Mouse (Mus musculus): ENCODE data around the gene Fbxo36. TPM values are rescaled to one million over a fixed set of nuclear protein-coding genes. Genes with fewer than 3 reads are reported as not detected.

Fbxo36 gene
- polyA plus RNA-seq (2015; fragmentation: Nextera tagmentation; extraction: Ambion mirVana), result 9.8 and 10.4 TPM in 2 replicates

GRCm38 (mm10) chr1:84839309-84840017 is at the start of gene Fbxo36:
Gene Fbxo36 (plus strand): TSS chr1:84839841.
- DNase-seq (ENCODE audit: low spot score), result peak; percentile 90

GRCm38 (mm10) chr1:84791393-84791792 is 48.2 kb upstream of the Fbxo36 start:
- DNase-seq (ENCODE audit: low spot score), result no peak

- DNase-seq (ENCODE audit: low spot score), result no peak
Observed at GRCm38 (mm10) chr1:84795335-84795734, 44.3 kb upstream of the Fbxo36 start.

GRCm38 (mm10) chr1:84799166-84799565 is 40.5 kb upstream of the Fbxo36 start:
- no peak for DNase-seq (ENCODE audit: low spot score)

GRCm38 (mm10) chr1:84803788-84804187 is 35.9 kb upstream of the Fbxo36 start:
- DNase-seq (ENCODE audit: low spot score), result no peak

- DNase-seq (ENCODE audit: low spot score), result no peak
Observed at GRCm38 (mm10) chr1:84817596-84817995, 22.0 kb upstream of the Fbxo36 start.

- DNase-seq (ENCODE audit: low spot score), result no peak
Observed at GRCm38 (mm10) chr1:84825091-84825490, 14.6 kb upstream of the Fbxo36 start.

GRCm38 (mm10) chr1:84837523-84838145 is 2.0 kb upstream of the Fbxo36 start:
- DNase-seq (ENCODE audit: low spot score), result no peak

GRCm38 (mm10) chr1:84838156-84838555 is 1.5 kb upstream of the Fbxo36 start:
- peak; percentile 15 for DNase-seq (ENCODE audit: low spot score)

- peak; percentile 81 for DNase-seq (ENCODE audit: low spot score)
Observed at GRCm38 (mm10) chr1:84838621-84839151, 955 bp upstream of the Fbxo36 start.

- no peak for DNase-seq (ENCODE audit: low spot score)
Observed at GRCm38 (mm10) chr1:84840018-84840664, 500 bp downstream of the Fbxo36 start, which contains the start of gene Trip12. Gene Trip12 (minus strand): TSS chr1:84840516.

- no peak for DNase-seq (ENCODE audit: low spot score)
Observed at GRCm38 (mm10) chr1:84841061-84841460, 1.4 kb downstream of the Fbxo36 start.

GRCm38 (mm10) chr1:84843366-84843765 is 3.7 kb downstream of the Fbxo36 start:
- DNase-seq (ENCODE audit: low spot score), result no peak

- DNase-seq (ENCODE audit: low spot score), result no peak
Observed at GRCm38 (mm10) chr1:84847698-84848097, 8.1 kb downstream of the Fbxo36 start.

GRCm38 (mm10) chr1:84848335-84848734 is 8.7 kb downstream of the Fbxo36 start:
- DNase-seq (ENCODE audit: low spot score), result no peak

GRCm38 (mm10) chr1:84848801-84849455 is 9.3 kb downstream of the Fbxo36 start:
- DNase-seq (ENCODE audit: low spot score), result no peak

GRCm38 (mm10) chr1:84849804-84850203 is 10.2 kb downstream of the Fbxo36 start:
- DNase-seq (ENCODE audit: low spot score), result no peak

- no peak for DNase-seq (ENCODE audit: low spot score)
Observed at GRCm38 (mm10) chr1:84850471-84850870, 10.8 kb downstream of the Fbxo36 start.

GRCm38 (mm10) chr1:84851512-84852235 is 12.0 kb downstream of the Fbxo36 start:
- DNase-seq (ENCODE audit: low spot score), result no peak

- DNase-seq (ENCODE audit: low spot score), result no peak
Observed at GRCm38 (mm10) chr1:84853721-84854120, 14.1 kb downstream of the Fbxo36 start.

- DNase-seq (ENCODE audit: low spot score), result no peak
Observed at GRCm38 (mm10) chr1:84854966-84855365, 15.3 kb downstream of the Fbxo36 start.

All from thymus, postnatal 0 days (tissue).